Mouse (Mus musculus) urinary bladder, postnatal 4 days (tissue): ENCODE results near the gene Olfr285.
A peak's percentile ranks its signal among the peaks of the same experiment; 100 is the strongest.

Experiments used
- DNase-seq, 2 experiments: peaks; one replicate each; pipeline ENCODE4 v3.0.0; 2021 to 2022; ENCODE audit warnings: low spot score in 2 of 2

The Olfr285 gene

GRCm38 (mm10) chr15:98317177-98317724, at the start of gene Olfr285:
Olfr285 (minus strand) TSS chr15:98317353.
- no peak for DNase-seq

- DNase-seq: no peak
Observed at GRCm38 (mm10) chr15:98340887-98341286, 23.7 kb upstream of the Olfr285 start, which contains the start of gene Olfr284. Olfr284 (minus strand) TSS chr15:98340987.

GRCm38 (mm10) chr15:98315703-98316102, 1.4 kb downstream of the Olfr285 start:
- DNase-seq: no peak

GRCm38 (mm10) chr15:98295628-98296551, 21.3 kb downstream of the Olfr285 start, which contains the start of gene Zfp641:
Zfp641 (minus strand) TSS chr15:98296161.
- DNase-seq: peak in 1 of 2 experiments; percentile 33

- DNase-seq: no peak
Observed at GRCm38 (mm10) chr15:98293651-98294050, 23.5 kb downstream of the Olfr285 start.

GRCm38 (mm10) chr15:98288566-98288965, 28.6 kb downstream of the Olfr285 start:
- no peak for DNase-seq

- no peak for DNase-seq
Observed at GRCm38 (mm10) chr15:98286418-98286817, 30.7 kb downstream of the Olfr285 start.
